Mouse (Mus musculus): Measurements from ENCODE around the gene Ambp.

The Ambp gene

DNA sequence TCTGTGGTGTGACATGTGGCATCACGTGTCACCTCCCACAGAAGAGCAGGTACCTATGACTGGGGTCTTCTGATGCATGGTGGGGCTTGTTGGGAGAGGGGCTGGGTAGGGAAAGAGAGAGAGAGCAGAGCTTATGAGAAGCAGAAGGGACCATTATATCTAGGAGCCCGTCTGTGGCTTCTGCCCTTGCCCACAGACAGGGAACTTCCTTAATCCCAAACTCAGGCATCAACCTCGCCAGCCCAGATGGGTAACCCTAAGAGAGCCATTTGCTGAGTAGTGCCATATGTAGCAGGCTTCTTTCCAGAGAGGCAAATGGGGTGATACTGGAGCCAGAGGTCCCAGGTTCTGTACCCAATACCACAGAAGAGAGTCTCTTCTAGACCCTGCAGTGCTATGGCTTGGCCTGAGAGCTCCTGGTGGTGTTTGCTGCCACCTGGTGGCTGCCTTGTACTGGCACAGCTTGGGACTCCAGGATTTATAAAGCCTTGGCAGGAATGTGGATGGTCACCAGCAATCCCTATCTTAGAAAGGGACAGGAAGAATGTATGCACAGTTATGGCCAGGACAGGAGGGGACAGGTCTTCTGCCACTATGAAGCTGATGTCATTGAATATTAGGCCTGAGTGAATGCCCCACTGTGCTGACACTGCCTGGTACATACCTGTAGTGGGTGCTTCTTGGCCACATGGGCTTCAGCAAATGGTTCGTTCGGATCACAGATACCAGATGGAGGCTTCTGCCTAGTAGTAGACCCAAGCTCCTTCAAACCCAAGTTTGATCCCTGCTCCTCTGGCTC is 35.8 kb downstream of the Ambp start:
- DNase-seq (ENCODE audit: low spot score in 2 of 2) = peak; percentile 64 to 68

DNA sequence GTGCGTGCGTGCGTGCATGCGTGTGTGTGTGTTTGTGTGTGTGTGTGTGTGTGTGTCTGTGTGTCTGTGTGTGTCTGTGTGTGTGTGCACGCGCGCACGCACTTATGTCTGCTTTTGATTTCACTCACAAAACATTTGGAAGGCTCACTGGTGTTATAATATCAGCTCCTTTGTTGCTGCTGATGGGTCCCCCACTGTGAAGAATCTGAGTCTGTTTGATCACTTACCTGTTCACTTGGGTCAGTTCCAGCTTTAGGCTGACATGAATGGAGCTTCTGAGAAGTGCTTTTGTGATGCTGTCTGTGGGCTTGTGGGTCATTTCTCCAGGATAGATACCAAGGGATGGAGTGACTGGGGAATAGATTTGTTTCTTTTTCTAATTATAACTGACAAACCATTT is 48.9 kb downstream of the Ambp start:
- no peak for DNase-seq (ENCODE audit: low spot score in 2 of 2)

DNA sequence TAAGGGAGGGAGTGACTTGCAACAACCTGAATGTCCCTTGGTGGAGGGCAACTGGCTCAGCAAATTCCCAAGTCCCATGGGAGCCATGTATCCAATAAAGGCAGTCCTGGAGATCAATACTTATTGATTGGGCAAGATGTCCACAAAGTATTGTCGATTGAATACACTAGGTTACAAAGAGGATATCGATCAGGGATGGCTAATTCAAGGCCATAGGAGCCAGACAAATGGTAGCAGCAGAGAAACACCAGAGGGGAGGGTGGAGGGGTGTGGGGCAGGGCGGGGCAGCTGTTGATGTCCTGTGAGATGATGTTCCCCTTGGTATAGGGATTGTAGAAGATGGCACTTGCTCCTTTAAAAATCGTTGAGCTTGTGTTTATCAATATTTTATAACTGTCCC is 52.6 kb downstream of the Ambp start:
- DNase-seq (ENCODE audit: low spot score in 2 of 2) = no peak

DNA sequence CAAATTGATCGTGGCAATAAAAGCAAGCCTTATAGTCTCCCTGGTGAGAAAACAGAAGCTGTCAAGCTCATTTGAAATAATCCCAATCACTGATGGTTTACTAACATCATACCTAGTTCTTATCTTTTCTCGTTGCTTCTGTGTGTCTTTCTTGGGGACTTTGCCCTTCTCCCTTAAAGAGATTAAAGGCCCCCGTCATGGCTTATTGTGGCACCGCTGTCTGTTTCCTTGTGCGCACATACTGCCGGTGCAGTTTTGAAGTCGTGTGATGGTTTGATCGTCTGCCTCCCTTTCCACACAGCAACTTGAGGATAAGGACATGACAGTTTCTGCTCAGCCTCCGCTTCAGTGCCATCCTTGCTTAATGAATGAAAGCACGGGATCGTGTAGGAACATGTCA is 54.1 kb downstream of the Ambp start:
- DNase-seq (ENCODE audit: low spot score in 2 of 2) = no peak

DNA sequence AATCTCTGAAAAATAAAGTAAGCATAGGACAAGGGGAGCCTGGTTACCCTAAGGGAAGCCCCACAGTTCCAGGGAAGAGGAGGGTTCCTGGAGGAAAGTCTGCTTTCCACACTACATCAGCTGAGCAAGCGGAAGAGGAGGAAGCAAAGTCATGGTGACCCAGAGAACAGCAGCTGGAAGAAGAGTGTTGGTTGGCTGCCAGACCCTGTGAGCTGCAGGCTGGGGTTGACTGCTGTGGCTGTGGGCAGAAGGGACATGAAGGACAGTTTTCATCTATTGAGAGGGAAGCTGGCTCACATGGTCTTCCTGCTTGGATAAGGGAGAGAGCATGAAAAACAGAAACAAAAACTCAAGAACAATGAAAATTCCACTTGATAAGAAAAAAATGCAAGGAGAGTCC is 57.0 kb downstream of the Ambp start:
- no peak for DNase-seq (ENCODE audit: low spot score in 2 of 2)
